8 mouse cellular contexts compared by ENCODE assay signal in genomic region chr4:116651797-116652135, GRCm38 (mm10). TPM values are rescaled to one million over a fixed set of nuclear protein-coding genes. Genes with fewer than 3 reads are reported as not detected.
A peak's percentile ranks its signal among the peaks of the same experiment; 100 is the strongest.
DNase-seq lines count a peak whose midpoint lies in the region; ATAC-seq and TF ChIP-seq lines count a peak whose summit lies in the region.

No protein-coding gene starts in this region.

- peaks cover 31% of the 10 kb centered on the region for H3K36me3 ChIP-seq in heart, adult 2 months (ENCODE audit: control insufficient read depth, insufficient read depth, low read length)
- H3K36me3 ChIP-seq in CH12.LX (replicated peaks in 1 of 2; ENCODE audit: control insufficient read depth in 1 of 2, insufficient read depth in 1 of 2, low read length in 1 of 2) (peaks cover 9 to 20% of the 10 kb centered on the region in 2 experiments), macrophage (ENCODE audit: inconsistent target) (no peaks in the 10 kb centered on the region)
- H3K36me3 ChIP-seq in forebrain, postnatal 0 days (ENCODE audit: insufficient read depth) = no peaks in the 10 kb centered on the region

- DNase-seq in heart, adult 2 months = no peak
- DNase-seq in heart, postnatal 4 days = no peak
- DNase-seq in CH12.LX (ENCODE audit: extremely low read depth) (no peak), MN1 (ENCODE audit: low spot score) (no peak)
- no peak for DNase-seq in forebrain, postnatal 0 days
- DNase-seq in cerebellum, adult 11 months = no peak
- no peak for DNase-seq in left cerebral cortex, adult 18-20 months (ENCODE audit: low spot score in 2 of 2)

- peak overlapping the region; percentile 72 for H3K9ac ChIP-seq in heart, adult 2 months (ENCODE audit: low read depth, low read length)
- H3K9ac ChIP-seq in CH12.LX (ENCODE audit: insufficient read depth, low read depth) = peak overlapping the region; percentile 82
- peak overlapping the region; percentile 88; the same call in 1 of the 2 replicates for H3K9ac ChIP-seq in forebrain, postnatal 0 days

- H3K27ac ChIP-seq in heart, adult 2 months = peak overlapping the region; percentile 94
- H3K27ac ChIP-seq in CH12.LX (ENCODE audit: insufficient read depth, low read depth) (no peak overlapping the region), macrophage (peak overlapping the region; percentile 98)
- no peak overlapping the region for H3K27ac ChIP-seq in forebrain, postnatal 0 days (ENCODE audit: low read depth, low read length)

- ATAC-seq in forebrain, postnatal 0 days = no peak

- H3K9me3 ChIP-seq in CH12.LX (replicated peaks; ENCODE audit: low read length) = no peaks in the 10 kb centered on the region
- H3K9me3 ChIP-seq in forebrain, postnatal 0 days (ENCODE audit: low read length) = no peaks in the 10 kb centered on the region

- WGBS in heart, adult 2 months = 8% methylated on average over 6 of the region's 6 CpGs
- WGBS in forebrain, postnatal 0 days = 12% methylated on average over 6 of the region's 6 CpGs
- WGBS in macrophage (ENCODE audit: missing documents) = 8% methylated on average over 6 of the region's 6 CpGs

- peaks cover 10% of the 10 kb centered on the region for H3K4me1 ChIP-seq in heart, adult 2 months (ENCODE audit: control insufficient read depth, insufficient read depth, low read length)
- peaks cover 3 to 51% of the 10 kb centered on the region in 2 experiments; a peak in 3 of 4 replicates for H3K4me1 ChIP-seq in CH12.LX (ENCODE audit: control insufficient read depth in 1 of 2, insufficient read depth in 2 of 2)
- H3K4me1 ChIP-seq in forebrain, postnatal 0 days (ENCODE audit: insufficient read depth) = peaks cover 19% of the 10 kb centered on the region

- no peak for TF ChIP-seq POLR2A in heart, adult 2 months (IDR thresholded peaks at IDR 0.05; ENCODE audit: insufficient read depth, low read depth, low read length)
- TF ChIP-seq POLR2A in CH12.LX (IDR thresholded peaks at IDR 0.05; ENCODE audit: low read depth, low read length) = 0 out of 2 replicates have a peak, but pooled peaks have one; percentile 38

- no peak for TF ChIP-seq RAD21 in CH12.LX (IDR thresholded peaks at IDR 0.05; ENCODE audit: low read depth, low read length)

- dilution Hi-C loops in CH12.LX (cut with MboI; ENCODE audit: extremely low pct_ligation_motif_present, extremely low pct_unique_long_range_greater_than_20kb, low sequenced_read_pairs) = no loop called here

- peak overlapping the region; percentile 42 for H3K4me2 ChIP-seq in CH12.LX (ENCODE audit: insufficient read depth, low read depth, poor library complexity, severe bottlenecking)
- peak overlapping the region; percentile 60 for H3K4me2 ChIP-seq in forebrain, postnatal 0 days (ENCODE audit: low read depth)

- intact Hi-C loops in heart, adult 2 months (cut with DNase I) = loop anchor here (2.0 kb wide), 2 partner anchors 25 to 33 kb away; partner anchors contain the start of genes Nasp and Prdx1

- TF ChIP-seq CTCF in heart, adult 2 months (IDR thresholded peaks at IDR 0.05) = no peak
- no peak for TF ChIP-seq CTCF in CH12.LX (conservative IDR thresholded peaks at IDR 0.05 in 1 of 2, IDR thresholded peaks at IDR 0.05 in 1 of 2; ENCODE audit: low read depth in 2 of 2, low read length in 2 of 2)
- no peak for TF ChIP-seq CTCF in forebrain, postnatal 0 days (IDR thresholded peaks at IDR 0.05; ENCODE audit: low read depth)

- H3K79me2 ChIP-seq in heart, adult 2 months (replicated peaks; ENCODE audit: control insufficient read depth, insufficient read depth, low read length) = peaks cover 7% of the 10 kb centered on the region
- H3K79me2 ChIP-seq in CH12.LX (replicated peaks; ENCODE audit: control insufficient read depth, extremely low read depth, insufficient read depth, poor library complexity, severe bottlenecking) (peaks cover 44% of the 10 kb centered on the region), macrophage (ENCODE audit: inconsistent target) (peaks cover 76% of the 10 kb centered on the region)

- in situ Hi-C loops in CH12.LX (cut with MboI; ENCODE audit: low pct_ligation_motif_present, low pct_unique_long_range_greater_than_20kb, low sequenced_read_pairs) = no loop called here

- no peaks in the 10 kb centered on the region for H3K27me3 ChIP-seq in heart, adult 2 months (ENCODE audit: control insufficient read depth, insufficient read depth, low read length)
- no peaks in the 10 kb centered on the region for H3K27me3 ChIP-seq in CH12.LX (replicated peaks)
- H3K27me3 ChIP-seq in forebrain, postnatal 0 days (ENCODE audit: insufficient read depth, low read length) = no peaks in the 10 kb centered on the region

- TF ChIP-seq EP300 in heart, adult 2 months (IDR thresholded peaks at IDR 0.05; ENCODE audit: insufficient read depth, low read depth, low read length) = no peak
- no peak for TF ChIP-seq EP300 in CH12.LX (IDR thresholded peaks at IDR 0.05; ENCODE audit: low read length)

- H3K4me3 ChIP-seq in heart, adult 2 months = peak overlapping the region; percentile 68
- H3K4me3 ChIP-seq in CH12.LX (replicated peaks in 1 of 3; ENCODE audit: low read depth in 2 of 3, low read length in 2 of 3, poor library complexity in 1 of 3) (peak overlapping the region; percentile 13 to 84 (median 59)), macrophage (ENCODE audit: inconsistent target) (peak overlapping the region; percentile 76)
- peak overlapping the region; percentile 66 for H3K4me3 ChIP-seq in forebrain, postnatal 0 days (ENCODE audit: low read depth, low read length)

RNA-seq across cellular contexts. Expression of gene Akr1a1, which starts 0.3 kb away (rescaled TPM):
- 100 to 1,000 TPM; 281 to 289 TPM for total RNA-seq in heart, adult 2 months (2021)
- 247 and 371 TPM in 2 replicates for polyA plus RNA-seq in heart, adult 2 months (2012; rRNA removed)
- total RNA-seq in heart, postnatal 4 days (2021) = 100 to 1,000 TPM; 438 to 466 TPM
- total RNA-seq in CH12.LX (2012; rRNA removed) = 347 and 373 TPM in 2 replicates
- total RNA-seq in CH12.LX (2014; rRNA removed) = 517 and 533 TPM in 2 replicates
- polyA plus RNA-seq in CH12.LX (2012; ENCODE audit: insufficient read length, low read depth) = 450 and 470 TPM in 2 replicates
- 596 and 675 TPM in 2 replicates for total RNA-seq in forebrain, postnatal 0 days (2014; rRNA removed)
- 908 and 1,057 TPM in 2 replicates for polyA plus RNA-seq in forebrain, postnatal 0 days (2015; fragmentation: Nextera tagmentation; extraction: Ambion mirVana)
- 100 to 1,000 TPM in 24 of 26 experiments, 10 to 100 TPM in 2; 83.3 to 459 (median 260) TPM for total RNA-seq in macrophage (2018; cell fraction: chromatin; rRNA removed)
- total RNA-seq in macrophage (2018; cell fraction: cytosol; rRNA removed) = 1,000 to 10,000 TPM; 1,790 to 2,654 (median 2,221) TPM
- total RNA-seq in macrophage (2018; cell fraction: nucleus; rRNA removed) = 1,000 to 10,000 TPM in 2 of 26 experiments, 100 to 1,000 TPM in 24; 276 to 1,128 (median 644) TPM
- 1,138 to 1,978 TPM (median 1,711 TPM) in 3 replicates for polyA plus RNA-seq in macrophage (2018)
- 100 to 1,000 TPM; 419 to 426 TPM for total RNA-seq in left cerebral cortex, adult 18-20 months (2021)

RNA-seq across cellular contexts. Expression of gene Nasp, which starts 24.0 kb away (rescaled TPM):
- total RNA-seq in heart, adult 2 months (2021) = 10 to 100 TPM; 16.9 to 18.3 TPM
- polyA plus RNA-seq in heart, adult 2 months (2012; rRNA removed) = 3.0 and 7.1 TPM in 2 replicates
- total RNA-seq in heart, postnatal 4 days (2021) = 10 to 100 TPM; 89.1 to 92.2 TPM
- total RNA-seq in CH12.LX (2012; rRNA removed) (139 and 186 TPM in 2 replicates), CH12.LX (2014; rRNA removed) (308 and 390 TPM in 2 replicates)
- polyA plus RNA-seq in CH12.LX (2012; ENCODE audit: insufficient read length, low read depth) (347 and 399 TPM in 2 replicates), macrophage (2018) (25.6 to 55.5 TPM (median 47.9 TPM) in 3 replicates)
- total RNA-seq in forebrain, postnatal 0 days (2014; rRNA removed) = 93.3 and 100 TPM in 2 replicates
- 77.7 and 82.3 TPM in 2 replicates for polyA plus RNA-seq in forebrain, postnatal 0 days (2015; fragmentation: Nextera tagmentation; extraction: Ambion mirVana)
- total RNA-seq in macrophage (2018; cell fraction: chromatin; rRNA removed) = 10 to 100 TPM; 17.0 to 96.4 (median 46.6) TPM
- total RNA-seq in macrophage (2018; cell fraction: cytosol; rRNA removed) = 10 to 100 TPM; 12.1 to 32.1 (median 23.4) TPM
- 10 to 100 TPM; 13.4 to 98.4 (median 25.1) TPM for total RNA-seq in macrophage (2018; cell fraction: nucleus; rRNA removed)
- 10 to 100 TPM; 24.4 to 30.2 TPM for total RNA-seq in left cerebral cortex, adult 18-20 months (2021)

RNA-seq across cellular contexts. Expression of gene Prdx1, which starts 33.6 kb away (rescaled TPM):
- 100 to 1,000 TPM; 447 to 516 TPM for total RNA-seq in heart, adult 2 months (2021)
- polyA plus RNA-seq in heart, adult 2 months (2012; rRNA removed) = 168 and 392 TPM in 2 replicates
- total RNA-seq in heart, postnatal 4 days (2021) = 100 to 1,000 TPM; 393 to 438 TPM
- 269 and 378 TPM in 2 replicates for total RNA-seq in CH12.LX (2012; rRNA removed)
- 1,274 and 1,469 TPM in 2 replicates for total RNA-seq in CH12.LX (2014; rRNA removed)
- 934 and 1,078 TPM in 2 replicates for polyA plus RNA-seq in CH12.LX (2012; ENCODE audit: insufficient read length, low read depth)
- total RNA-seq in forebrain, postnatal 0 days (2014; rRNA removed) = 204 and 235 TPM in 2 replicates
- polyA plus RNA-seq in forebrain, postnatal 0 days (2015; fragmentation: Nextera tagmentation; extraction: Ambion mirVana) = 593 and 661 TPM in 2 replicates
- 100 to 1,000 TPM in 24 of 26 experiments, 10 to 100 TPM in 2; 89.0 to 603 (median 253) TPM for total RNA-seq in macrophage (2018; cell fraction: chromatin; rRNA removed)
- total RNA-seq in macrophage (2018; cell fraction: cytosol; rRNA removed) = 1,000 to 10,000 TPM in 13 of 26 experiments, 100 to 1,000 TPM in 13; 721 to 1,615 (median 996) TPM
- 100 to 1,000 TPM in 25 of 26 experiments, 10 to 100 TPM in 1; 85.1 to 546 (median 313) TPM for total RNA-seq in macrophage (2018; cell fraction: nucleus; rRNA removed)
- polyA plus RNA-seq in macrophage (2018) = 1,330 to 1,969 TPM (median 1,907 TPM) in 3 replicates
- 100 to 1,000 TPM; 145 to 162 TPM for total RNA-seq in left cerebral cortex, adult 18-20 months (2021)

RNA-seq across cellular contexts. Expression of gene Ccdc17, which starts 55.3 kb away (rescaled TPM):
- total RNA-seq in heart, adult 2 months (2021) = 1 to 10 TPM; 2.9 to 3.4 TPM
- polyA plus RNA-seq in heart, adult 2 months (2012; rRNA removed) = 4.5 and 8.1 TPM in 2 replicates
- 1 to 10 TPM; 1.5 to 4.1 TPM for total RNA-seq in heart, postnatal 4 days (2021)
- total RNA-seq in CH12.LX (2012; rRNA removed) (2.5 and 2.6 TPM in 2 replicates), CH12.LX (2014; rRNA removed) (2.9 and 3.5 TPM in 2 replicates)
- polyA plus RNA-seq in CH12.LX (2012; ENCODE audit: insufficient read length, low read depth) (3.4 and 4.0 TPM in 2 replicates), macrophage (2018) (1.6 to 2.2 TPM (median 2.2 TPM) in 3 replicates)
- 2.8 and 5.7 TPM in 2 replicates for total RNA-seq in forebrain, postnatal 0 days (2014; rRNA removed)
- polyA plus RNA-seq in forebrain, postnatal 0 days (2015; fragmentation: Nextera tagmentation; extraction: Ambion mirVana) = 3.3 and 3.9 TPM in 2 replicates
- total RNA-seq in macrophage (2018; cell fraction: chromatin; rRNA removed) = 10 to 100 TPM in 11 of 26 experiments, 1 to 10 TPM in 15; 3.2 to 19.8 (median 9.2) TPM
- 1 to 10 TPM in 25 of 26 experiments, under 1 TPM in 1; 0.91 to 2.9 (median 1.5) TPM for total RNA-seq in macrophage (2018; cell fraction: cytosol; rRNA removed)
- 10 to 100 TPM in 9 of 26 experiments, 1 to 10 TPM in 17; 3.2 to 19.5 (median 8.9) TPM for total RNA-seq in macrophage (2018; cell fraction: nucleus; rRNA removed)
- 1 to 10 TPM; 3.9 to 6.1 TPM for total RNA-seq in left cerebral cortex, adult 18-20 months (2021)

RNA-seq across cellular contexts. Expression of gene Mmachc, which starts 56.4 kb away (rescaled TPM):
- total RNA-seq in heart, adult 2 months (2021) = 10 to 100 TPM; 55.6 to 66.3 TPM
- polyA plus RNA-seq in heart, adult 2 months (2012; rRNA removed) = 66.8 and 95.1 TPM in 2 replicates
- 10 to 100 TPM; 26.5 to 32.4 TPM for total RNA-seq in heart, postnatal 4 days (2021)
- total RNA-seq in CH12.LX (2012; rRNA removed) (10.0 and 10.5 TPM in 2 replicates), CH12.LX (2014; rRNA removed) (28.2 and 32.1 TPM in 2 replicates)
- polyA plus RNA-seq in CH12.LX (2012; ENCODE audit: insufficient read length, low read depth) (15.4 and 15.5 TPM in 2 replicates), macrophage (2018) (5.1 to 10.4 TPM (median 9.4 TPM) in 3 replicates)
- 19.6 and 23.0 TPM in 2 replicates for total RNA-seq in forebrain, postnatal 0 days (2014; rRNA removed)
- 16.4 and 21.9 TPM in 2 replicates for polyA plus RNA-seq in forebrain, postnatal 0 days (2015; fragmentation: Nextera tagmentation; extraction: Ambion mirVana)
- total RNA-seq in macrophage (2018; cell fraction: chromatin; rRNA removed) = 1 to 10 TPM in 8 of 26 experiments, under 1 TPM in 7, not detected in 11; 0.34 to 3.6 (median 1.5) TPM
- 10 to 100 TPM in 1 of 26 experiments, 1 to 10 TPM in 25; 4.2 to 10.0 (median 6.3) TPM for total RNA-seq in macrophage (2018; cell fraction: cytosol; rRNA removed)
- total RNA-seq in macrophage (2018; cell fraction: nucleus; rRNA removed) = 1 to 10 TPM in 19 of 26 experiments, under 1 TPM in 6, not detected in 1; 0.50 to 8.3 (median 1.7) TPM
- 10 to 100 TPM; 16.1 to 17.5 TPM for total RNA-seq in left cerebral cortex, adult 18-20 months (2021)

Comparison
In these comparisons a context has a peak if more than half of its experiments do, and no peak if none do; other contexts are left out.
1. H3K27ac ChIP-seq: peak in heart, adult 2 months (single experiment) and macrophage (single experiment); none in CH12.LX (single experiment) and forebrain, postnatal 0 days (single experiment).
2. Peak in every context shown above with its lines, with median percentiles within 50 percentile points of each other: H3K4me3 ChIP-seq and H3K9ac ChIP-seq.